Mouse (Mus musculus) c-Kit-negative CD71-positive TER-119-positive erythroid progenitor cells, embryonic 14.5 days (primary cell): ENCODE results near the gene Map1lc3a.

Source experiments
- DNase-seq: peaks from one replicate; pipeline ENCODE4 v3.0.0-alpha.2; 2013; ENCODE audit warnings: low read depth, low spot score

Map1lc3a gene

GRCm38 (mm10) chr2:155276195-155276594 is at the start of gene Map1lc3a:
Gene Map1lc3a, plus strand, starts transcription at chr2:155276297.
- DNase-seq: peak; percentile 89

- no peak for DNase-seq
These were observed 40.2 kb upstream of the Map1lc3a start for GRCm38 (mm10) chr2:155235746-155236361.

- DNase-seq: peak; percentile 96
These were observed 39.6 kb upstream of the Map1lc3a start, which contains the start of gene Dynlrb1 for GRCm38 (mm10) chr2:155236362-155236992. Gene Dynlrb1, plus strand, starts transcription at chr2:155236533.

- no peak for DNase-seq
These were observed 38.8 kb upstream of the Map1lc3a start for GRCm38 (mm10) chr2:155237276-155237675.

- DNase-seq: no peak
These were observed 35.2 kb upstream of the Map1lc3a start for GRCm38 (mm10) chr2:155240915-155241314.

GRCm38 (mm10) chr2:155242296-155242855 is 33.7 kb upstream of the Map1lc3a start:
- DNase-seq: no peak

GRCm38 (mm10) chr2:155246231-155246630 is 29.9 kb upstream of the Map1lc3a start:
- no peak for DNase-seq

GRCm38 (mm10) chr2:155248206-155248605 is 27.9 kb upstream of the Map1lc3a start:
- no peak for DNase-seq

GRCm38 (mm10) chr2:155248718-155249117 is 27.4 kb upstream of the Map1lc3a start:
- DNase-seq: no peak

- no peak for DNase-seq
These were observed 26.5 kb upstream of the Map1lc3a start for GRCm38 (mm10) chr2:155249588-155249987.

- no peak for DNase-seq
These were observed 10.6 kb upstream of the Map1lc3a start for GRCm38 (mm10) chr2:155265526-155265925.

GRCm38 (mm10) chr2:155266896-155267295 is 9.2 kb upstream of the Map1lc3a start:
- DNase-seq: no peak

- DNase-seq: no peak
These were observed 4.1 kb upstream of the Map1lc3a start for GRCm38 (mm10) chr2:155271957-155272356.

- DNase-seq: no peak
These were observed 3.5 kb upstream of the Map1lc3a start for GRCm38 (mm10) chr2:155272396-155273170.

- DNase-seq: no peak
These were observed 2.5 kb upstream of the Map1lc3a start for GRCm38 (mm10) chr2:155273603-155274002.

- peak; percentile 48 for DNase-seq
These were observed 601 bp downstream of the Map1lc3a start for GRCm38 (mm10) chr2:155276621-155277175.

- DNase-seq: no peak
These were observed 1.6 kb downstream of the Map1lc3a start for GRCm38 (mm10) chr2:155277721-155278120.

GRCm38 (mm10) chr2:155278361-155278760 is 2.3 kb downstream of the Map1lc3a start:
- no peak for DNase-seq

- no peak for DNase-seq
These were observed 3.1 kb downstream of the Map1lc3a start for GRCm38 (mm10) chr2:155279163-155279562.

- no peak for DNase-seq
These were observed 4.0 kb downstream of the Map1lc3a start for GRCm38 (mm10) chr2:155280116-155280515.

- no peak for DNase-seq
These were observed 7.7 kb downstream of the Map1lc3a start for GRCm38 (mm10) chr2:155283793-155284192.

- DNase-seq: no peak
These were observed 8.6 kb downstream of the Map1lc3a start for GRCm38 (mm10) chr2:155284647-155285046.
